Mouse (Mus musculus) intestine, embryonic 16.5 days (tissue): ENCODE data around the gene Alkbh4. TPM values are rescaled to one million over a fixed set of nuclear protein-coding genes. Genes with fewer than 3 reads are reported as not detected.
"Not testable (repeated sequence)": the region's sequence is repeated elsewhere in the genome, so short reads cannot be mapped to it uniquely, and the experiment has no call there.

ENCODE experiments used
- ATAC-seq: fragments of 200-750 bp; cut with Nextera tagmentation; 2 replicates; pipeline ENCODE4 v1.8.0; 2017; ENCODE audit warnings: moderate TSS enrichment, moderate library complexity
- H3K27ac ChIP-seq: fragments of 300-500 bp; sonication (generic); 2 replicates; pipeline ENCODE4 v1.5.1; 2014; ENCODE audit warnings: mild to moderate bottlenecking, low read length
- H3K27me3 ChIP-seq: fragments of 300-500 bp; sonication (generic); replicated peaks from 2 replicates; pipeline ENCODE4 v1.6.1; 2014; ENCODE audit warnings: low read length, control low read depth, mixed read lengths; ENCODE audit not compliant: control insufficient read depth, insufficient read depth
- H3K36me3 ChIP-seq: fragments of 300-500 bp; sonication (generic); 2 replicates; pipeline ENCODE4 v1.6.1; 2014; ENCODE audit warnings: low read length, control low read depth; ENCODE audit not compliant: control insufficient read depth, insufficient read depth
- H3K4me1 ChIP-seq: fragments of 300-500 bp; sonication (generic); 2 replicates; pipeline ENCODE4 v1.6.1; 2014; ENCODE audit warnings: low read length, control low read depth, mixed read lengths; ENCODE audit not compliant: control insufficient read depth, insufficient read depth
- H3K4me2 ChIP-seq: fragments of 300-500 bp; sonication (generic); 2 replicates; pipeline ENCODE4 v1.6.1; 2014; ENCODE audit warnings: low read depth, low read length, control low read depth
- H3K4me3 ChIP-seq: fragments of 300-500 bp; sonication (generic); 2 replicates; pipeline ENCODE4 v1.5.1; 2014; ENCODE audit warnings: mild to moderate bottlenecking, low read length
- H3K9ac ChIP-seq: fragments of 300-500 bp; sonication (generic); 2 replicates; pipeline ENCODE4 v1.6.1; 2014; ENCODE audit warnings: low read depth, low read length
- H3K9me3 ChIP-seq: fragments of 300-500 bp; sonication (generic); 2 replicates; pipeline ENCODE4 v1.6.1; 2016; ENCODE audit warnings: low read length, control low read depth; ENCODE audit not compliant: control insufficient read depth
- WGBS: fragments of 180-500 bp; shearing (Covaris S2); extraction: QIAGEN DNeasy Blood & Tissue Kit; methylation state at CpG from one replicate; pipeline ENCODE4 v1.1.7; 2014; 5-methylcytosine and 5-hydroxymethylcytosine counted together
- polyA plus RNA-seq: library from polyadenylated mRNA; unstranded; fragments of >200 nt; fragmentation: Nextera tagmentation; extraction: Ambion mirVana; gene quantifications from 2 replicates; pipeline ENCODE4 v1.2.1, GENCODE M21; 2015

Alkbh4 gene
- polyA plus RNA-seq, 1 experiment from 2014 or later = 17.2 TPM

- H3K27me3 ChIP-seq = no peaks in the 10 kb centered on the region
- H3K27ac ChIP-seq = no peak overlapping the region
- no peak overlapping the region for H3K4me3 ChIP-seq
- no peak overlapping the region for H3K9ac ChIP-seq
- ATAC-seq = no peak
- no peaks in the 10 kb centered on the region for H3K36me3 ChIP-seq
- no peaks in the 10 kb centered on the region for H3K9me3 ChIP-seq
- no peaks in the 10 kb centered on the region for H3K4me1 ChIP-seq
- no peak overlapping the region for H3K4me2 ChIP-seq
- 77% methylated on average over 5 of the region's 5 CpGs for WGBS
Measured at GRCm38 (mm10) chr5:136155399-136155798, 19.5 kb downstream of the Alkbh4 start.

DNA sequence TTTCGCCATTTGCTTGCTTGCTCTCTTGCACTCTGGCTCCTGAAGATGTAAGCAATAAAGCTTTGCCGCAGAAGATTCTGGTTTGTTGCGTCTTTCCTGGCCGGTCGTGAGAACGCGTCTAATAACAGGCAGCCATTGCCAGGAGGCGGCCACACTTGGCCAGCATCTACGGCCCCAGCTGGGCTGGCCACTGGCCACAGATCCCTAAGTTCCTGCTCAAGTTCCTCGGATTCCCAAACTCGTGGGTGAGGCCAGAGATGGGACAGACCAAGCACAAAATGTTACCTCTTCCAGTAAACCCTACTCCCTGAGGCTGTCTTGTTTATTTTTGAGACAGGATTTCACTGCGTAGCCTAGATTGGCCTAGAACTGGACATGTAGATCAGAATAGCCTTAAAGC, 24.1 kb downstream of the Alkbh4 start:
- 84% methylated on average over 11 of the region's 12 CpGs for WGBS
- not testable (repeated sequence) for H3K27me3 ChIP-seq, H3K4me2 ChIP-seq, H3K9me3 ChIP-seq, H3K27ac ChIP-seq, H3K36me3 ChIP-seq, H3K9ac ChIP-seq, H3K4me1 ChIP-seq, ATAC-seq, H3K4me3 ChIP-seq

GRCm38 (mm10) chr5:136163807-136164474, 28.0 kb downstream of the Alkbh4 start:
- Histone ChIP-seq H3K9me3 (0 out of 2 replicates have a peak, but pooled peaks cover 4% of the 10 kb centered on the region), H3K9ac (no peak overlapping the region), H3K4me2 (no peak overlapping the region), H3K27me3 (no peaks in the 10 kb centered on the region), H3K4me3 (no peak overlapping the region), H3K36me3 (no peaks in the 10 kb centered on the region), H3K4me1 (no peaks in the 10 kb centered on the region), H3K27ac (no peak overlapping the region)
- ATAC-seq = no peak
- 79% methylated on average over 11 of the region's 11 CpGs for WGBS

DNA sequence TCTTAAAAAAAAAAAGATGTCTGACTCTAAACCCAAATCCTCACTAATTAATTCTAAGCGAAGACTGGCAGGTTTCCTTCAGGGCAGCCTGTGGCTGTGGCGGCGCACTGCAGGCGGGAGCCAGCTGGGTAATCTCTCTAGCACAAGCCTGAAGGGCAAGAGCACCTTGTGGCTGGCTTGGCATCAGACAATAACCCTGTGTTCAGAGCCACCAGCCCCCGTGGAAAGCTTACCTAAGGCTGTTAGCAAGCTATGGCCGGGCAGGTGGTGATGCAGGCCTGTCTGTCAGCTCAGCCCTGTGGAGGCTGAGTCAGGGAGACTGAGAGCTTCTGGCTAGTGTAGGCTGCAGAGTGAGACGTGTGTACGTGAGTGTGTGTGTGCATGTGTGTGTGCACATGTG, 29.3 kb downstream of the Alkbh4 start:
- Histone ChIP-seq H3K27me3 (no peaks in the 10 kb centered on the region), H3K4me1 (peaks cover 4% of the 10 kb centered on the region), H3K27ac (no peak overlapping the region), H3K9ac (no peak overlapping the region), H3K36me3 (no peaks in the 10 kb centered on the region), H3K4me2 (no peak overlapping the region), H3K4me3 (no peak overlapping the region), H3K9me3 (0 out of 2 replicates have a peak, but pooled peaks cover 4% of the 10 kb centered on the region)
- WGBS = 80% methylated on average over 8 of the region's 8 CpGs
- ATAC-seq = no peak

GRCm38 (mm10) chr5:136167296-136167695, 31.4 kb downstream of the Alkbh4 start:
- no peak overlapping the region for H3K9ac ChIP-seq
- no peak overlapping the region for H3K27ac ChIP-seq
- ATAC-seq = no peak
- H3K36me3 ChIP-seq = no peaks in the 10 kb centered on the region
- peaks cover 15% of the 10 kb centered on the region for H3K4me1 ChIP-seq
- 0 out of 2 replicates have a peak, but pooled peaks cover 4% of the 10 kb centered on the region for H3K9me3 ChIP-seq
- H3K27me3 ChIP-seq = no peaks in the 10 kb centered on the region
- no peak overlapping the region for H3K4me3 ChIP-seq
- H3K4me2 ChIP-seq = no peak overlapping the region
- 90% methylated on average over 4 of the region's 4 CpGs for WGBS

- 94% methylated on average over 3 of the region's 3 CpGs for WGBS
- no peak overlapping the region for H3K4me2 ChIP-seq
- H3K27ac ChIP-seq = no peak overlapping the region
- H3K4me1 ChIP-seq = peaks cover 15% of the 10 kb centered on the region
- no peak overlapping the region for H3K4me3 ChIP-seq
- H3K27me3 ChIP-seq = no peaks in the 10 kb centered on the region
- 0 out of 2 replicates have a peak, but pooled peaks cover 4% of the 10 kb centered on the region for H3K9me3 ChIP-seq
- no peak for ATAC-seq
- no peaks in the 10 kb centered on the region for H3K36me3 ChIP-seq
- no peak overlapping the region for H3K9ac ChIP-seq
Measured at GRCm38 (mm10) chr5:136168071-136168470, 32.1 kb downstream of the Alkbh4 start.

DNA sequence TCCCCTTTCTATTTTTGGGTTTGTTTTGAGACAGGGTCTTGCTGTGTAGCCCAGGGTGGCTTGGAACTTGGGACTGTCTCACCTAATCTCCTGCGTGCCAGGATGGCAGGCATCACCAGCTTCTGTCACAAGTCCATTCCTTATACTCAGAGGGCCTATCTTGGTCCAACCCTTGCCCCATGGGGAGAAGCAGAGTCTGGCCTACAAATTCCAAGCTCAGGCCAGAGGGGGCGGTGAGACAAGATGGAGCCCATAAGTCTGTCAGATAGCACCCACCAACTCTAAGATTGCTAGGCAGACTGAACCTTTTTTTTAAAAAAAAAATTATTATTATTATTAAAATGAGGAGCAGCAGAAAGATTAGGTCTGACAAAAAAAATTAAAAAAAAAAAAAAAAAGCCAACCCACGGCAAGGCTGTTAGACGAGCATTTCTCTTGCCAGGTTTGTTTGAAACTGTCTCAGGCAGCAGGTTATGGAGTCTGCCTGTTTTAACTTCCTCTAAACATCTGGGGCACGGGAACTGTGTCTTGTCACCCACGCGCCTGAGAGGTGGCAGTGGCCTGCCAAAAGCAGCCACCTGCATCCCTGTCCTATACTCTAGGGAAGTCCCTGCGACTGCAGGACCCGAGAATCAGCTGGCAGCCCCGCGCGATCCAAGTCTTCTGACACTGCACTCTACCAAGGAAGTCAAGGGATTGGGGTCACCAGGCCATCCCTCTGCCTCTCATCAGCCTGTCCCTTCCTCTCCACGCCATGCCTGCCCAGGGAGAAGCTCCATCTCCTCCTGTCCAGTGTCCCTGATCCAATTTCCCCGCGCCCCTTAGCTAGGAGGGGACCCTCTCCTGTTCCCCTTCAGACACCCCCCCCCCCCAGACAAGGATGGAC, 33.9 kb downstream of the Alkbh4 start:
- H3K27me3 ChIP-seq = no peaks in the 10 kb centered on the region
- peak overlapping the region; percentile 68 for H3K4me3 ChIP-seq
- 12% methylated on average over 15 of the region's 15 CpGs for WGBS
- 0 out of 2 replicates have a peak, but pooled peaks cover 4% of the 10 kb centered on the region for H3K9me3 ChIP-seq
- ATAC-seq = peak; percentile 24
- H3K4me1 ChIP-seq = peaks cover 29% of the 10 kb centered on the region
- H3K9ac ChIP-seq = peak overlapping the region; percentile 73
- no peaks in the 10 kb centered on the region for H3K36me3 ChIP-seq
- H3K27ac ChIP-seq = 0 out of 2 replicates have a peak overlapping the region, but pooled peaks have one; percentile 18
- peak overlapping the region; percentile 97 for H3K4me2 ChIP-seq

DNA sequence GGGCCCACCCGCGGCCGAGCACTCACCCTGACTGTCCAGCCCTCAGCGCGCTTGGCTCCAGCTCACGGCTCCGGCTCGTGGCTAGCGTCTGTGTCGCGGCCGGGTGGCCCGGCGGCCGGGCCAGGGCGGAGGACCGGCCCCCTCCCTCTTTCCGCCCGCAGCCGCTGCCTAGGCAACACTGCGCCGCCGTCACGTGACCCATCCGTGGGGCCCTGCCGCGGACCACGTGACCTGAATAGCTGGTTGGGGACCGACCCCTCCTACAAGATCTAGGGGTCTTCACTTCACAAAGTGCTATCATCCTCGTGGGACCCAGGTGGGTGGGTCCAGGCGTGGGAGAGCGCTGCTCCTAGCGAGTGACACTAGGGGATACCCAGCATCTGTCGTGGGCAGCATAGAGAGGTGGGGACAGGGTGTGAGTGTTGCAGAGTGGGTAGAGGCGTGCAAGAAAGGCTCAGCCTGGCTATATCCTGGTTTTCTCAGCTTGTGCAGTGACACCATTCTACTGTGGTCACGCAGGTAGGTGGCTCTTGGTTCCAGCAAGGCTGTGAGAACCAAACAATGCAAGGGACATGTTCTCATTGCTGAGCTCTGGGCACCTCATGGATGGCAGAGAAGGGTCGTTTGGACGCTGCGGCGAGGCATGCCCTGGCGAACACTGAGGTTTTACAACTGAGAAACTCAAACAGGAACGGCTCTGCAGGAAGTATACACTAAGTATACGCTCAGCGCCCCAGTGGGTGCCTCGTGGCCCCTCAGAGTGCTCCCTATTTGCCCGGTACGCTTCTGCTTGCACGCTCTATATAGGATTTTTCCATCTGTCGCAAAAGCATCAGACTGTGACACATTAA, 34.8 kb downstream of the Alkbh4 start, which contains the start of gene Orai2:
Gene Orai2 (minus strand): TSS at position 202 of the 851 bp plus-strand sequence.
- 2% methylated on average over 44 of the region's 49 CpGs for WGBS
- 0 out of 2 replicates have a peak, but pooled peaks cover 4% of the 10 kb centered on the region for H3K9me3 ChIP-seq
- H3K4me3 ChIP-seq = peak within 1 kb of the TSS; percentile 68
- peak; percentile 77 for ATAC-seq
- H3K4me1 ChIP-seq = peaks cover 29% of the 10 kb centered on the region
- H3K36me3 ChIP-seq = no peaks in the 10 kb centered on the region
- no peaks in the 10 kb centered on the region for H3K27me3 ChIP-seq
- H3K4me2 ChIP-seq = peak within 1 kb of the TSS; percentile 97
- H3K9ac ChIP-seq = peak within 1 kb of the TSS; percentile 73
- H3K27ac ChIP-seq = peak within 1 kb of the TSS; percentile 18
